ENCODE assay signal across 25 mouse cellular contexts in genomic region chr2:154717081-154717480, GRCm38 (mm10). TPM values are rescaled to one million over a fixed set of nuclear protein-coding genes. Genes with fewer than 3 reads are reported as not detected.
DNase-seq lines count a peak whose midpoint lies in the region; ATAC-seq and TF ChIP-seq lines count a peak whose summit lies in the region.
"Had no signal": no experiment of that assay in that cellular context is flagged by ENCODE, and none has a peak within 500 bp of the region (broad histone marks: within the 10 kb centered on the region; RNA-seq: fewer than 3 reads in every experiment).

No protein-coding gene starts in this region.

- intact Hi-C loops in left cerebral cortex, postnatal 4 days (cut with DNase I), result loop anchor here (10.0 kb wide), 1 partner anchor 58 kb away; the partner anchor contains the start of gene Gm14214

- no peak overlapping the region for H3ac ChIP-seq in myocyte (ENCODE audit: control insufficient read depth, insufficient read length)

- no peak for TF ChIP-seq POLR2A in myocyte (IDR thresholded peaks at IDR 0.05; ENCODE audit: insufficient read length, low read depth)

- ATAC-seq in embryonic facial prominence, embryonic 15.5 days (ENCODE audit: insufficient number of reproducible peaks, low FRiP score, low TSS enrichment, low read depth), result peak; percentile 34; the same call in 1 of the 2 replicates
- no peak for ATAC-seq in CD4-positive, CD25-positive, alpha-beta regulatory T cell, adult 4 months

- H3K4me3 ChIP-seq in embryonic facial prominence, embryonic 15.5 days (replicated peaks), result no peak overlapping the region
- no peak overlapping the region for H3K4me3 ChIP-seq in myocyte
- H3K4me3 ChIP-seq: erythroblast, embryonic 14.5 days; heart, adult 2 months; limb, embryonic 12.5 days; megakaryocyte, embryonic 14.5 days; neural tube, embryonic 15.5 days had no signal

- H3K79me2 ChIP-seq in myocyte (ENCODE audit: control insufficient read depth, insufficient read depth), result no peaks in the 10 kb centered on the region

- H3K4me1 ChIP-seq in embryonic facial prominence, embryonic 15.5 days, result no peaks in the 10 kb centered on the region

- H3K4me2 ChIP-seq in embryonic facial prominence, embryonic 15.5 days (replicated peaks), result no peak overlapping the region
- H3K4me2 ChIP-seq in myocyte (ENCODE audit: low read depth), result peak overlapping the region; percentile 10
- H3K4me2 ChIP-seq: limb, embryonic 12.5 days; neural tube, embryonic 15.5 days had no signal

- H3K9me3 ChIP-seq in embryonic facial prominence, embryonic 15.5 days (replicated peaks), result no peaks in the 10 kb centered on the region
- H3K9me3 ChIP-seq: limb, embryonic 12.5 days; megakaryocyte, embryonic 14.5 days; neural tube, embryonic 15.5 days had no signal

- no peaks in the 10 kb centered on the region for H3K27me3 ChIP-seq in embryonic facial prominence, embryonic 15.5 days
- no peaks in the 10 kb centered on the region for H3K27me3 ChIP-seq in myocyte (ENCODE audit: control insufficient read depth, insufficient read depth, insufficient read length)
- H3K27me3 ChIP-seq: neural tube, embryonic 15.5 days had no signal

- DNase-seq in left cerebral cortex, postnatal 4 days, result peak; percentile 71
- DNase-seq in left cerebral cortex, adult 9 months (ENCODE audit: low spot score in 2 of 2), result no peak
- DNase-seq in cerebellum, adult 18-20 months, result peak; percentile 63 to 75
- no peak for DNase-seq in spleen, postnatal 10 days (ENCODE audit: low spot score in 2 of 2)
- DNase-seq: embryo, embryonic 11 days; gastrocnemius, postnatal 10 days; heart, adult 2 months; heart, postnatal 14 days; layer of hippocampus, postnatal 36 days; thymus, postnatal 14 days had no signal

- no peak overlapping the region for H3K27ac ChIP-seq in embryonic facial prominence, embryonic 15.5 days (replicated peaks)
- H3K27ac ChIP-seq: heart, adult 2 months; limb, embryonic 12.5 days; neural tube, embryonic 15.5 days; stomach, postnatal 0 days had no signal

- H3K9ac ChIP-seq in embryonic facial prominence, embryonic 15.5 days, result no peak overlapping the region
- H3K9ac ChIP-seq: limb, embryonic 12.5 days; neural tube, embryonic 15.5 days had no signal

- H3K36me3 ChIP-seq in embryonic facial prominence, embryonic 15.5 days, result no peaks in the 10 kb centered on the region
- H3K36me3 ChIP-seq in myocyte (ENCODE audit: control insufficient read depth, insufficient read depth), result no peaks in the 10 kb centered on the region
- H3K36me3 ChIP-seq: limb, embryonic 12.5 days; neural tube, embryonic 15.5 days had no signal

TF ChIP-seq in myocyte, 11 proteins besides CTCF, POLR2A, EP300 and RAD21:
- TF ChIP-seq MYOD1 (IDR thresholded peaks at IDR 0.05; ENCODE audit: control insufficient read depth in 1 of 3, insufficient read length in 2 of 3, low read depth in 2 of 3) (peak; percentile 70 to 89 (median 70)), E2F4 (IDR thresholded peaks at IDR 0.05; ENCODE audit: insufficient read depth) (no peak), POLR2AphosphoS2 (IDR thresholded peaks at IDR 0.05; ENCODE audit: insufficient read length, low read depth) (no peak), TCF3 (IDR thresholded peaks at IDR 0.05; ENCODE audit: insufficient read length, low read depth) (peak; percentile 38), TCF12 (IDR thresholded peaks at IDR 0.05; ENCODE audit: insufficient read depth, poor library complexity, severe bottlenecking) (peak; percentile 66), USF1 (IDR thresholded peaks at IDR 0.05; ENCODE audit: low read depth) (no peak), MYOG (IDR thresholded peaks at IDR 0.05; ENCODE audit: control insufficient read depth in 1 of 3, insufficient read depth in 1 of 3, insufficient read length in 2 of 3, low read depth in 2 of 3) (peak in 2 of 3 experiments; percentile 68 to 87)

RNA-seq across cellular contexts. Expression of gene Gm14214, which starts 52.7 kb away (rescaled TPM):
- total RNA-seq in left cerebral cortex, postnatal 4 days (2021), result not detected
- not detected in 2 replicates for polyA plus RNA-seq in embryonic facial prominence, embryonic 15.5 days (2015; fragmentation: Nextera tagmentation; extraction: Ambion mirVana)
- polyA plus RNA-seq in myocyte (2012; fragmentation: generic; extraction: Trizol), result not detected
- polyA plus RNA-seq in CD4-positive, CD25-positive, alpha-beta regulatory T cell, adult 4 months (2017; shearing (Covaris generic)), result not detected
- total RNA-seq: adrenal gland, adult 18-20 months; ES-E14; gastrocnemius, postnatal 10 days; heart, adult 2 months; heart, postnatal 14 days; layer of hippocampus, postnatal 36 days had no signal
- polyA plus RNA-seq: C2C12; erythroblast, embryonic 14.5 days; heart, adult 2 months; kidney, embryonic 14.5 days; large intestine, adult 2 months; limb, embryonic 12.5 days; liver, embryonic 16.5 days; neural tube, embryonic 15.5 days; small intestine, adult 2 months; stomach, postnatal 0 days had no signal

Comparison
In these comparisons a context has a peak if more than half of its experiments do, and no peak if none do; other contexts are left out.
1. DNase-seq: peak in left cerebral cortex, postnatal 4 days (single experiment) and cerebellum, adult 18-20 months (2 of 2); none in left cerebral cortex, adult 9 months (0 of 2) and spleen, postnatal 10 days (0 of 2).